Comparison of ENCODE assay signal across 23 mouse cellular contexts in the genomic region with DNA sequence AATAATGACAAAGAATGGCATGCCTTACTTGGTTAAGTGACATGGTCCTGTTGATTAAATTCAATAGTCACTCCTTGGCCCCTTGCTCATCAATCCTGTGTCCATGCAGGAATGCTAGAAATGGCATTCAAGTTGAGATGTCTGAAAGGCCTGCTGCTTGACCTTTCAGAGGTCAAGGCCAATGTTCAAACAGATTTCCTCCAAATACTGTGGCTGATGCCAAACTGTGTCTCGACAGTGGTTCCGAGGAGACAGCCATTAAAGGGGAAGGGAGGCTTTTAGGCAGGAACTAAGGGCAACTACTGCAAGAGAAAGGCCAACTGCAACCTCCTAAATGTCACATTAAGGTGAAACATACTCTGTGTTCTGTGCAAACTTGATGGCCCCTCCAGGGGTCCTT.
"Had no signal": no experiment of that assay in that cellular context is flagged by ENCODE, and none has a peak within 500 bp of the region (broad histone marks: within the 10 kb centered on the region; RNA-seq: fewer than 3 reads in every experiment).

No protein-coding gene starts in this region.

- H3K4me1 ChIP-seq: heart, embryonic 13.5 days; heart, embryonic 15.5 days; hindbrain, embryonic 12.5 days; kidney, embryonic 15.5 days; limb, embryonic 13.5 days; limb, embryonic 15.5 days; liver, embryonic 12.5 days had no signal

- H3K36me3 ChIP-seq: heart, embryonic 13.5 days; heart, embryonic 15.5 days; hindbrain, embryonic 12.5 days; kidney, embryonic 15.5 days; limb, embryonic 13.5 days; limb, embryonic 15.5 days; liver, embryonic 12.5 days had no signal

- H3K9me3 ChIP-seq: heart, embryonic 13.5 days; heart, embryonic 15.5 days; hindbrain, embryonic 12.5 days; kidney, embryonic 15.5 days; limb, embryonic 13.5 days; limb, embryonic 15.5 days had no signal

- H3K27ac ChIP-seq: heart, adult 2 months; heart, embryonic 13.5 days; heart, embryonic 15.5 days; hindbrain, embryonic 12.5 days; hindbrain, embryonic 14.5 days; kidney, embryonic 15.5 days; kidney, postnatal 0 days; layer of hippocampus, adult 2 months; limb, embryonic 13.5 days; limb, embryonic 15.5 days; liver, embryonic 12.5 days; liver, embryonic 14.5 days had no signal

- H3K4me3 ChIP-seq: heart, adult 2 months; heart, embryonic 13.5 days; heart, embryonic 15.5 days; hindbrain, embryonic 12.5 days; kidney, embryonic 15.5 days; layer of hippocampus, adult 2 months; limb, embryonic 13.5 days; limb, embryonic 15.5 days; liver, embryonic 12.5 days had no signal

- H3K27me3 ChIP-seq: heart, embryonic 13.5 days; heart, embryonic 15.5 days; hindbrain, embryonic 12.5 days; kidney, embryonic 15.5 days; limb, embryonic 13.5 days; limb, embryonic 15.5 days; liver, embryonic 12.5 days had no signal

- DNase-seq: gastrocnemius, postnatal 14 days; gastrocnemius, postnatal 36 days; heart, adult 11 months; heart, adult 2 months; heart, postnatal 14 days; heart, postnatal 36 days; kidney, adult 11 months; kidney, adult 2 months; kidney, adult 9 months; kidney, postnatal 25 days; kidney, postnatal 4 days; left cerebral cortex, postnatal 4 days had no signal
